Mouse (Mus musculus): Measurements from ENCODE around the gene Ankrd34b. TPM values are rescaled to one million over a fixed set of nuclear protein-coding genes. Genes with fewer than 3 reads are reported as not detected.

Ankrd34b gene
- polyA plus RNA-seq, 1 experiment from 2014 or later, result 0.23 TPM

Other genes starting within 250 kb of the Ankrd34b start
- 0.48 and 0.60 TPM in 2 replicates for gene Gm20379, start 119.9 kb upstream of the Ankrd34b start, polyA plus RNA-seq (2015; fragmentation: Nextera tagmentation; extraction: Ambion mirVana)
- 11.9 and 13.4 TPM in 2 replicates for gene Dhfr, start 71.2 kb upstream of the Ankrd34b start, polyA plus RNA-seq (2015; fragmentation: Nextera tagmentation; extraction: Ambion mirVana)
- 12.6 and 14.6 TPM in 2 replicates for gene Msh3, start 70.9 kb upstream of the Ankrd34b start, polyA plus RNA-seq (2015; fragmentation: Nextera tagmentation; extraction: Ambion mirVana)
- gene Fam151b, start 58.1 kb downstream of the Ankrd34b start, polyA plus RNA-seq (2015; fragmentation: Nextera tagmentation; extraction: Ambion mirVana), result 0.12 TPM in 1 of 2 replicates, not detected in the other
- gene Zfyve16, start 105.0 kb downstream of the Ankrd34b start, polyA plus RNA-seq (2015; fragmentation: Nextera tagmentation; extraction: Ambion mirVana), result 6.5 and 7.1 TPM in 2 replicates
- gene Spz1, start 150.3 kb downstream of the Ankrd34b start, polyA plus RNA-seq (2015; fragmentation: Nextera tagmentation; extraction: Ambion mirVana), result not detected in 2 replicates
- gene Serinc5, start 185.2 kb downstream of the Ankrd34b start, polyA plus RNA-seq (2015; fragmentation: Nextera tagmentation; extraction: Ambion mirVana), result 9.4 and 10.4 TPM in 2 replicates

Measured in heart, embryonic 13.5 days (tissue).